Mouse (Mus musculus): Measurements from ENCODE around the gene Slc30a7. TPM values are rescaled to one million over a fixed set of nuclear protein-coding genes. Genes with fewer than 3 reads are reported as not detected.

Slc30a7 gene
- polyA plus RNA-seq, 1 experiment from 2014 or later, result 19.8 TPM

GRCm38 (mm10) chr3:116007941-116008440, 785 bp upstream of the Slc30a7 start:
- 0% methylated on average over 12 of the region's 12 CpGs for WGBS (ENCODE audit: insufficient replicate concordance)
- Histone ChIP-seq H3K9ac (ENCODE audit: low read depth, low read length) (peak overlapping the region; percentile 93), H3K9me3 (replicated peaks; ENCODE audit: control insufficient read depth, low read length) (no peaks in the 10 kb centered on the region), H3K27ac (ENCODE audit: low read depth, low read length) (peak overlapping the region; percentile 90), H3K27me3 (ENCODE audit: control insufficient read depth, insufficient read depth, low read length) (no peaks in the 10 kb centered on the region), H3K36me3 (ENCODE audit: control insufficient read depth, insufficient read depth, low read length) (no peaks in the 10 kb centered on the region), H3K4me1 (ENCODE audit: control insufficient read depth, insufficient read depth, low read length) (peaks cover 9% of the 10 kb centered on the region; the same call in 1 of the 2 replicates), H3K4me2 (peak overlapping the region; percentile 98), H3K4me3 (ENCODE audit: low read depth, low read length) (peak overlapping the region; percentile 87)
- ATAC-seq (replicated peaks; ENCODE audit: insufficient number of reproducible peaks, low FRiP score, low TSS enrichment), result peak; percentile 50

- Histone ChIP-seq H3K27me3 (ENCODE audit: control insufficient read depth, insufficient read depth, low read length) (no peaks in the 10 kb centered on the region), H3K4me1 (ENCODE audit: control insufficient read depth, insufficient read depth, low read length) (peaks cover 9% of the 10 kb centered on the region; the same call in 1 of the 2 replicates), H3K9ac (ENCODE audit: low read depth, low read length) (peak overlapping the region; percentile 93), H3K36me3 (ENCODE audit: control insufficient read depth, insufficient read depth, low read length) (no peaks in the 10 kb centered on the region), H3K9me3 (replicated peaks; ENCODE audit: control insufficient read depth, low read length) (no peaks in the 10 kb centered on the region), H3K4me3 (ENCODE audit: low read depth, low read length) (peak overlapping the region; percentile 87), H3K4me2 (peak overlapping the region; percentile 98), H3K27ac (ENCODE audit: low read depth, low read length) (no peak overlapping the region)
- ATAC-seq (replicated peaks; ENCODE audit: insufficient number of reproducible peaks, low FRiP score, low TSS enrichment), result peak; percentile 6; the same call in 1 of the 2 replicates
- WGBS (ENCODE audit: insufficient replicate concordance), result 6% methylated on average over 12 of the region's 12 CpGs
Measured at GRCm38 (mm10) chr3:116006284-116006977, 775 bp downstream of the Slc30a7 start.

- H3K4me1 ChIP-seq (ENCODE audit: control insufficient read depth, insufficient read depth, low read length), result no peaks in the 10 kb centered on the region
Measured at GRCm38 (mm10) chr3:115996929-115997328, 10.3 kb downstream of the Slc30a7 start.

GRCm38 (mm10) chr3:115993025-115993424, 14.2 kb downstream of the Slc30a7 start:
- ATAC-seq (replicated peaks; ENCODE audit: insufficient number of reproducible peaks, low FRiP score, low TSS enrichment), result no peak
- no peaks in the 10 kb centered on the region for H3K4me1 ChIP-seq (ENCODE audit: control insufficient read depth, insufficient read depth, low read length)
- H3K4me3 ChIP-seq (ENCODE audit: low read depth, low read length), result no peak overlapping the region
- H3K27me3 ChIP-seq (ENCODE audit: control insufficient read depth, insufficient read depth, low read length), result no peaks in the 10 kb centered on the region
- H3K4me2 ChIP-seq, result no peak overlapping the region
- H3K9me3 ChIP-seq (replicated peaks; ENCODE audit: control insufficient read depth, low read length), result 0 out of 2 replicates have a peak, but pooled peaks cover 2% of the 10 kb centered on the region
- no peak overlapping the region for H3K27ac ChIP-seq (ENCODE audit: low read depth, low read length)
- 87% methylated on average over 10 of the region's 10 CpGs for WGBS (ENCODE audit: insufficient replicate concordance)
- H3K9ac ChIP-seq (ENCODE audit: low read depth, low read length), result no peak overlapping the region
- peaks cover 10% of the 10 kb centered on the region for H3K36me3 ChIP-seq (ENCODE audit: control insufficient read depth, insufficient read depth, low read length)

More at GRCm38 (mm10) chr3:115996929-115997328, 10.3 kb downstream of the Slc30a7 start:
- Histone ChIP-seq H3K4me3 (ENCODE audit: low read depth, low read length) (no peak overlapping the region), H3K4me2 (no peak overlapping the region), H3K27me3 (ENCODE audit: control insufficient read depth, insufficient read depth, low read length) (no peaks in the 10 kb centered on the region), H3K9ac (ENCODE audit: low read depth, low read length) (no peak overlapping the region), H3K9me3 (replicated peaks; ENCODE audit: control insufficient read depth, low read length) (0 out of 2 replicates have a peak, but pooled peaks cover 4% of the 10 kb centered on the region), H3K27ac (ENCODE audit: low read depth, low read length) (no peak overlapping the region), H3K36me3 (ENCODE audit: control insufficient read depth, insufficient read depth, low read length) (peaks cover 20% of the 10 kb centered on the region)
- no peak for ATAC-seq (replicated peaks; ENCODE audit: insufficient number of reproducible peaks, low FRiP score, low TSS enrichment)
- 90% methylated on average over 5 of the region's 5 CpGs for WGBS (ENCODE audit: insufficient replicate concordance)

- no peak overlapping the region for H3K9ac ChIP-seq (ENCODE audit: low read depth, low read length)
- H3K4me2 ChIP-seq, result no peak overlapping the region
- H3K27ac ChIP-seq (ENCODE audit: low read depth, low read length), result no peak overlapping the region
- WGBS (ENCODE audit: insufficient replicate concordance), result 84% methylated on average over 4 of the region's 4 CpGs
- H3K27me3 ChIP-seq (ENCODE audit: control insufficient read depth, insufficient read depth, low read length), result no peaks in the 10 kb centered on the region
- peaks cover 6% of the 10 kb centered on the region; the same call in 1 of the 2 replicates for H3K36me3 ChIP-seq (ENCODE audit: control insufficient read depth, insufficient read depth, low read length)
- no peaks in the 10 kb centered on the region for H3K9me3 ChIP-seq (replicated peaks; ENCODE audit: control insufficient read depth, low read length)
- no peak for ATAC-seq (replicated peaks; ENCODE audit: insufficient number of reproducible peaks, low FRiP score, low TSS enrichment)
- no peak overlapping the region for H3K4me3 ChIP-seq (ENCODE audit: low read depth, low read length)
- no peaks in the 10 kb centered on the region for H3K4me1 ChIP-seq (ENCODE audit: control insufficient read depth, insufficient read depth, low read length)
Measured at GRCm38 (mm10) chr3:115992588-115992987, 14.6 kb downstream of the Slc30a7 start.

- no peaks in the 10 kb centered on the region for H3K4me1 ChIP-seq (ENCODE audit: control insufficient read depth, insufficient read depth, low read length)
- H3K4me2 ChIP-seq, result no peak overlapping the region
- no peaks in the 10 kb centered on the region for H3K9me3 ChIP-seq (replicated peaks; ENCODE audit: control insufficient read depth, low read length)
- no peak overlapping the region for H3K9ac ChIP-seq (ENCODE audit: low read depth, low read length)
- WGBS (ENCODE audit: insufficient replicate concordance), result 81% methylated on average over 4 of the region's 4 CpGs
- peaks cover under 1% of the 10 kb centered on the region; the same call in 1 of the 2 replicates for H3K36me3 ChIP-seq (ENCODE audit: control insufficient read depth, insufficient read depth, low read length)
- no peaks in the 10 kb centered on the region for H3K27me3 ChIP-seq (ENCODE audit: control insufficient read depth, insufficient read depth, low read length)
- no peak overlapping the region for H3K4me3 ChIP-seq (ENCODE audit: low read depth, low read length)
- no peak for ATAC-seq (replicated peaks; ENCODE audit: insufficient number of reproducible peaks, low FRiP score, low TSS enrichment)
- H3K27ac ChIP-seq (ENCODE audit: low read depth, low read length), result no peak overlapping the region
Measured at GRCm38 (mm10) chr3:115992103-115992502, 15.1 kb downstream of the Slc30a7 start.

- peaks cover 5% of the 10 kb centered on the region; the same call in 1 of the 2 replicates for H3K36me3 ChIP-seq (ENCODE audit: control insufficient read depth, insufficient read depth, low read length)
- no peaks in the 10 kb centered on the region for H3K4me1 ChIP-seq (ENCODE audit: control insufficient read depth, insufficient read depth, low read length)
- WGBS (ENCODE audit: insufficient replicate concordance), result 83% methylated on average over 9 of the region's 9 CpGs
- no peak overlapping the region for H3K4me2 ChIP-seq
- H3K4me3 ChIP-seq (ENCODE audit: low read depth, low read length), result no peak overlapping the region
- no peaks in the 10 kb centered on the region for H3K9me3 ChIP-seq (replicated peaks; ENCODE audit: control insufficient read depth, low read length)
- H3K9ac ChIP-seq (ENCODE audit: low read depth, low read length), result no peak overlapping the region
- H3K27ac ChIP-seq (ENCODE audit: low read depth, low read length), result no peak overlapping the region
- no peaks in the 10 kb centered on the region for H3K27me3 ChIP-seq (ENCODE audit: control insufficient read depth, insufficient read depth, low read length)
- ATAC-seq (replicated peaks; ENCODE audit: insufficient number of reproducible peaks, low FRiP score, low TSS enrichment), result no peak
Measured at GRCm38 (mm10) chr3:115985183-115985892, 21.9 kb downstream of the Slc30a7 start.

GRCm38 (mm10) chr3:115984653-115985052, 22.6 kb downstream of the Slc30a7 start:
- no peaks in the 10 kb centered on the region for H3K4me1 ChIP-seq (ENCODE audit: control insufficient read depth, insufficient read depth, low read length)
- H3K36me3 ChIP-seq (ENCODE audit: control insufficient read depth, insufficient read depth, low read length), result peaks cover 8% of the 10 kb centered on the region; the same call in 1 of the 2 replicates
- H3K4me3 ChIP-seq (ENCODE audit: low read depth, low read length), result no peak overlapping the region
- H3K27ac ChIP-seq (ENCODE audit: low read depth, low read length), result no peak overlapping the region
- ATAC-seq (replicated peaks; ENCODE audit: insufficient number of reproducible peaks, low FRiP score, low TSS enrichment), result no peak
- 93% methylated on average over 9 of the region's 9 CpGs for WGBS (ENCODE audit: insufficient replicate concordance)
- no peaks in the 10 kb centered on the region for H3K27me3 ChIP-seq (ENCODE audit: control insufficient read depth, insufficient read depth, low read length)
- no peak overlapping the region for H3K9ac ChIP-seq (ENCODE audit: low read depth, low read length)
- H3K9me3 ChIP-seq (replicated peaks; ENCODE audit: control insufficient read depth, low read length), result no peaks in the 10 kb centered on the region
- H3K4me2 ChIP-seq, result no peak overlapping the region
